Mouse (Mus musculus): ENCODE results near the gene Phip. TPM values are rescaled to one million over a fixed set of nuclear protein-coding genes. Genes with fewer than 3 reads are reported as not detected.

The Phip gene
- 10 to 100 TPM; 59.0 to 62.9 TPM for total RNA-seq (2021)
- long read RNA-seq, experiment 1, partial matches to known transcripts: 7 of 12 reads
- long read RNA-seq, experiment 1, other reads (novel, unspliced or antisense): 5 of 12 reads
- long read RNA-seq, experiment 2, partial matches to known transcripts: 4 of 8 reads
- long read RNA-seq, experiment 2, other reads (novel, unspliced or antisense): 3 of 8 reads

GRCm38 (mm10) chr9:82975342-82976215 lies at the start of gene Phip:
Phip (minus strand) TSS chr9:82975516.
- peak; percentile 96 to 98 for DNase-seq (ENCODE audit: low spot score in 2 of 2)

GRCm38 (mm10) chr9:83023724-83024123 lies 48.4 kb upstream of the Phip start:
- DNase-seq (ENCODE audit: low spot score in 2 of 2): no peak

- peak in 1 of 2 experiments; percentile 17 for DNase-seq (ENCODE audit: low spot score in 2 of 2)
Observed at GRCm38 (mm10) chr9:83014516-83014915, 39.2 kb upstream of the Phip start.

GRCm38 (mm10) chr9:83008306-83008705 lies 33.0 kb upstream of the Phip start:
- no peak for DNase-seq (ENCODE audit: low spot score in 2 of 2)

- no peak for DNase-seq (ENCODE audit: low spot score in 2 of 2)
Observed at GRCm38 (mm10) chr9:83001342-83001741, 26.0 kb upstream of the Phip start.

- no peak for DNase-seq (ENCODE audit: low spot score in 2 of 2)
Observed at GRCm38 (mm10) chr9:82997765-82998500, 22.6 kb upstream of the Phip start.

- peak in 1 of 2 experiments; percentile 27 for DNase-seq (ENCODE audit: low spot score in 2 of 2)
Observed at GRCm38 (mm10) chr9:82976936-82977335, 1.6 kb upstream of the Phip start.

GRCm38 (mm10) chr9:82976219-82976618 lies 903 bp upstream of the Phip start:
- no peak for DNase-seq (ENCODE audit: low spot score in 2 of 2)

GRCm38 (mm10) chr9:82974962-82975341 lies 364 bp downstream of the Phip start:
- DNase-seq (ENCODE audit: low spot score in 2 of 2): no peak

- peak; percentile 85 to 91 for DNase-seq (ENCODE audit: low spot score in 2 of 2)
Observed at GRCm38 (mm10) chr9:82974187-82974861, 992 bp downstream of the Phip start.

GRCm38 (mm10) chr9:82973321-82973892 lies 1.9 kb downstream of the Phip start:
- DNase-seq (ENCODE audit: low spot score in 2 of 2): no peak

- DNase-seq (ENCODE audit: low spot score in 2 of 2): peak in 1 of 2 experiments; percentile 17
Observed at GRCm38 (mm10) chr9:82971433-82971832, 3.9 kb downstream of the Phip start.

- no peak for DNase-seq (ENCODE audit: low spot score in 2 of 2)
Observed at GRCm38 (mm10) chr9:82967076-82967621, 8.2 kb downstream of the Phip start.

GRCm38 (mm10) chr9:82963981-82964380 lies 11.3 kb downstream of the Phip start:
- no peak for DNase-seq (ENCODE audit: low spot score in 2 of 2)

- DNase-seq (ENCODE audit: low spot score in 2 of 2): no peak
Observed at GRCm38 (mm10) chr9:82961352-82961751, 14.0 kb downstream of the Phip start.

GRCm38 (mm10) chr9:82955267-82955666 lies 20.0 kb downstream of the Phip start:
- DNase-seq (ENCODE audit: low spot score in 2 of 2): no peak

GRCm38 (mm10) chr9:82952330-82952729 lies 23.0 kb downstream of the Phip start:
- no peak for DNase-seq (ENCODE audit: low spot score in 2 of 2)

GRCm38 (mm10) chr9:82951435-82952004 lies 23.8 kb downstream of the Phip start:
- DNase-seq (ENCODE audit: low spot score in 2 of 2): no peak

- DNase-seq (ENCODE audit: low spot score in 2 of 2): no peak
Observed at GRCm38 (mm10) chr9:82907246-82907645, 68.1 kb downstream of the Phip start.

- peak in 1 of 2 experiments; percentile 26 for DNase-seq (ENCODE audit: low spot score in 2 of 2)
Observed at GRCm38 (mm10) chr9:82888645-82889044, 86.7 kb downstream of the Phip start.
